Mouse (Mus musculus): ENCODE data around the gene Pcdh15. TPM values are rescaled to one million over a fixed set of nuclear protein-coding genes. Genes with fewer than 3 reads are reported as not detected.

The Pcdh15 gene
- total and polyA plus RNA-seq, 3 experiments = not detected

DNA sequence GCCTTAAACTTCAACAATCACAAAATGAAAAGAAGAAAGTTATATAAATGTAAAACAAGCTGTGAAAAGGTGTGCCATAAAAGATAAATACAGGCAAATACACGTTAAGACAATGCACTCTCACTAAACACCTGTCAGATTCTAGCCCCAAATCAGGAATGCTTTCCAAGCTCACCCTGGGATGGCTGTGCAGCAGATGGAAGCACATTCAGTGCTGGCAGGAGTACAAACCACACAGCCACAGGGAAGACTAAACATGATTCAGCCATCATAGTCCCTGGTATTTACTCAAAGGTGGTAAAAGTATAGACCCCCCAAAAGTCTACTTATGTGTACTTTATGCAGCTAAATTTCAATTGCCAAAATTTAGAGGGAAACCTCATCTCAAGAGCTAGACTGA, 909.7 kb downstream of the Pcdh15 start:
- no peaks in the 10 kb centered on the region for H3K4me1 ChIP-seq (ENCODE audit: control insufficient read depth in 1 of 2, insufficient read depth in 2 of 2, low read length in 2 of 2)
- TF ChIP-seq MXI1 (IDR thresholded peaks at IDR 0.05; ENCODE audit: low read depth, low read length) = no peak
- no peak for TF ChIP-seq POLR2AphosphoS2 (IDR thresholded peaks at IDR 0.05; ENCODE audit: low read length)
- TF ChIP-seq ELF1 (IDR thresholded peaks at IDR 0.05; ENCODE audit: low read depth, low read length) = no peak
- no peak for TF ChIP-seq NRF1 (IDR thresholded peaks at IDR 0.05; ENCODE audit: insufficient read depth, low read depth, low read length, poor library complexity, severe bottlenecking)
- TF ChIP-seq TBP (IDR thresholded peaks at IDR 0.05; ENCODE audit: low read depth, low read length) = no peak
- no peak for TF ChIP-seq ZNF384 (IDR thresholded peaks at IDR 0.05; ENCODE audit: low read depth, low read length)
- no peak for TF ChIP-seq EP300 (IDR thresholded peaks at IDR 0.05; ENCODE audit: low read depth in 1 of 2, low read length in 2 of 2)
- TF ChIP-seq USF2 (IDR thresholded peaks at IDR 0.05; ENCODE audit: borderline replicate concordance in 1 of 2, insufficient read depth in 1 of 2, low read depth in 1 of 2, low read length in 2 of 2) = no peak
- TF ChIP-seq TAL1 (IDR thresholded peaks at IDR 0.05; ENCODE audit: low read length) = no peak
- TF ChIP-seq E2F4 (IDR thresholded peaks at IDR 0.05; ENCODE audit: borderline replicate concordance, low read depth, low read length) = no peak
- no peak for TF ChIP-seq ZC3H11A (IDR thresholded peaks at IDR 0.05; ENCODE audit: low read depth, low read length)
- no peak overlapping the region for H3K9ac ChIP-seq (ENCODE audit: control insufficient read depth, low read depth, low read length, poor library complexity, severe bottlenecking)
- H3K27ac ChIP-seq (ENCODE audit: control insufficient read depth, low read depth, low read length) = no peak overlapping the region
- no peaks in the 10 kb centered on the region for H3K9me3 ChIP-seq (replicated peaks; ENCODE audit: insufficient read depth, low read length)
- no peaks in the 10 kb centered on the region for H3K27me3 ChIP-seq (ENCODE audit: control insufficient read depth in 1 of 2, insufficient read depth in 2 of 2, low read length in 2 of 2)
- H3K36me3 ChIP-seq (ENCODE audit: control insufficient read depth in 1 of 2, insufficient read depth in 2 of 2, low read length in 2 of 2) = no peaks in the 10 kb centered on the region
- no peaks in the 10 kb centered on the region for H3K79me2 ChIP-seq (ENCODE audit: control insufficient read depth, insufficient read depth, low read length, poor library complexity)
- no peak for DNase-seq (ENCODE audit: low read depth, low spot score)
- H3K4me3 ChIP-seq (ENCODE audit: control insufficient read depth in 1 of 2, insufficient read depth in 1 of 2, low read depth in 2 of 2, low read length in 2 of 2) = no peak overlapping the region

DNA sequence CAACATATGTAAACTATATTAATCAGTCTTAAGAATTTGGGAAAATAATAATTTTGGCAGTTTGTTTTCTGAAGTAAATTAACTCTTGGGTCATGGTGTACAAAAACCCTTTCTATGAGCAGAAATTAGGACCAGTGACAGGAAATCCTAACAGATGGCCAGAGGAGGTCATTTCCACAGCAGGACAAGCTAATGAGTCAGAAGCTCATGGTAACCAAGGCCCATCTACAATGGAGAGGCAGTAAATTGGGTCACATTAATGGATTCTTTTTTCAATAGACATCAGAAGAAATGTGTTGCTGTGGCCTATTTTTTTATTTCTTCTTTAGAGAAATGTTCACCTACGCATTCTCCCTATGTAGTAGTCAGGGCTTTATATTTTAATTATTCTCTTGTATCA, 923.9 kb downstream of the Pcdh15 start:
- DNase-seq (ENCODE audit: low read depth, low spot score) = no peak
- no peak overlapping the region for H3K4me3 ChIP-seq (ENCODE audit: control insufficient read depth in 1 of 2, insufficient read depth in 1 of 2, low read depth in 2 of 2, low read length in 2 of 2)
- no peaks in the 10 kb centered on the region for H3K27me3 ChIP-seq (ENCODE audit: control insufficient read depth in 1 of 2, insufficient read depth in 2 of 2, low read length in 2 of 2)
- no peak overlapping the region for H3K9ac ChIP-seq (ENCODE audit: control insufficient read depth, low read depth, low read length, poor library complexity, severe bottlenecking)
- no peaks in the 10 kb centered on the region for H3K36me3 ChIP-seq (ENCODE audit: control insufficient read depth in 1 of 2, insufficient read depth in 2 of 2, low read length in 2 of 2)
- H3K79me2 ChIP-seq (ENCODE audit: control insufficient read depth, insufficient read depth, low read length, poor library complexity) = no peaks in the 10 kb centered on the region
- no peaks in the 10 kb centered on the region for H3K9me3 ChIP-seq (replicated peaks; ENCODE audit: insufficient read depth, low read length)
- no peaks in the 10 kb centered on the region for H3K4me1 ChIP-seq (ENCODE audit: control insufficient read depth in 1 of 2, insufficient read depth in 2 of 2, low read length in 2 of 2)
- no peak overlapping the region for H3K27ac ChIP-seq (ENCODE audit: control insufficient read depth, low read depth, low read length)
- TF ChIP-seq BHLHE40 (IDR thresholded peaks at IDR 0.05; ENCODE audit: borderline replicate concordance, low read depth, low read length) (no peak), SIN3A (IDR thresholded peaks at IDR 0.05; ENCODE audit: low read length) (no peak), POLR2A (IDR thresholded peaks at IDR 0.05; ENCODE audit: control insufficient read depth in 1 of 2, insufficient read depth in 1 of 2, low read depth in 1 of 2, low read length in 2 of 2, poor library complexity in 1 of 2) (no peak), MYC (IDR thresholded peaks at IDR 0.05; ENCODE audit: low read depth, low read length) (no peak), USF1 (IDR thresholded peaks at IDR 0.05; ENCODE audit: low read depth, low read length) (no peak), ZC3H11A (IDR thresholded peaks at IDR 0.05; ENCODE audit: low read depth, low read length) (no peak), JUND (IDR thresholded peaks at IDR 0.05; ENCODE audit: low read depth, low read length) (no peak), GABPA (IDR thresholded peaks at IDR 0.05; ENCODE audit: low read depth, low read length) (no peak), POLR2AphosphoS5 (IDR thresholded peaks at IDR 0.05; ENCODE audit: borderline replicate concordance, low read depth, low read length) (no peak), ZNF384 (IDR thresholded peaks at IDR 0.05; ENCODE audit: low read depth, low read length) (no peak), EP300 (IDR thresholded peaks at IDR 0.05; ENCODE audit: low read depth in 1 of 2, low read length in 2 of 2) (no peak), ZMIZ1 (IDR thresholded peaks at IDR 0.05; ENCODE audit: low read depth, low read length) (no peak), E2F4 (IDR thresholded peaks at IDR 0.05; ENCODE audit: borderline replicate concordance, low read depth, low read length) (no peak), SMC3 (IDR thresholded peaks at IDR 0.05; ENCODE audit: low read depth, low read length) (no peak), MYB (IDR thresholded peaks at IDR 0.05; ENCODE audit: low read depth, low read length) (no peak), GATA1 (IDR thresholded peaks at IDR 0.05; ENCODE audit: low read depth, low read length) (no peak), UBTF (IDR thresholded peaks at IDR 0.05; ENCODE audit: borderline replicate concordance, insufficient read depth, low read depth, low read length) (no peak)

Data from MEL (cell line).